11 mouse cellular contexts compared by ENCODE assay signal in genomic region chr6:91754098-91754497, GRCm38 (mm10).
DNase-seq lines count a peak whose midpoint lies in the region; ATAC-seq and TF ChIP-seq lines count a peak whose summit lies in the region.
"Had no signal": no experiment of that assay in that cellular context is flagged by ENCODE, and none has a peak within 500 bp of the region (broad histone marks: within the 10 kb centered on the region; RNA-seq: fewer than 3 reads in every experiment).

No protein-coding gene starts in this region.

- ATAC-seq in heart, embryonic 14.5 days (ENCODE audit: insufficient number of reproducible peaks, insufficient read depth, low FRiP score, low read depth), result no peak
- ATAC-seq in lung, postnatal 0 days, result peak; percentile 39
- no peak for ATAC-seq in kidney, embryonic 14.5 days (ENCODE audit: low FRiP score, low TSS enrichment)
- ATAC-seq in midbrain, postnatal 0 days (ENCODE audit: low FRiP score), result no peak
- ATAC-seq in cerebellum, adult (ENCODE audit: insufficient number of reproducible peaks, low FRiP score, low TSS enrichment), result no peak

- H3K36me3 ChIP-seq in heart, embryonic 14.5 days (ENCODE audit: control insufficient read depth, insufficient read depth, low read length), result peaks cover 90% of the 10 kb centered on the region
- peaks cover 22% of the 10 kb centered on the region for H3K36me3 ChIP-seq in lung, postnatal 0 days (ENCODE audit: insufficient read depth, low read length)
- peaks cover 52% of the 10 kb centered on the region for H3K36me3 ChIP-seq in kidney, embryonic 14.5 days (ENCODE audit: control insufficient read depth, insufficient read depth, low read length)
- peaks cover 64% of the 10 kb centered on the region for H3K36me3 ChIP-seq in midbrain, postnatal 0 days (ENCODE audit: insufficient read depth, low read length)

- H3K4me2 ChIP-seq in heart, embryonic 14.5 days (ENCODE audit: low read length), result no peak overlapping the region
- no peak overlapping the region for H3K4me2 ChIP-seq in lung, postnatal 0 days (replicated peaks; ENCODE audit: low read depth, low read length)
- no peak overlapping the region for H3K4me2 ChIP-seq in kidney, embryonic 14.5 days (replicated peaks; ENCODE audit: low read depth, low read length)
- no peak overlapping the region for H3K4me2 ChIP-seq in midbrain, postnatal 0 days (ENCODE audit: low read depth, low read length, poor library complexity, severe bottlenecking)

- 60% methylated on average over 6 of the region's 6 CpGs for WGBS in heart, embryonic 14.5 days
- 40% methylated on average over 6 of the region's 6 CpGs for WGBS in lung, postnatal 0 days
- 54% methylated on average over 6 of the region's 6 CpGs for WGBS in kidney, embryonic 14.5 days
- WGBS in midbrain, postnatal 0 days, result 27% methylated on average over 6 of the region's 6 CpGs

- TF ChIP-seq EP300 in lung, postnatal 0 days (IDR thresholded peaks at IDR 0.05), result no peak

- H3K4me3 ChIP-seq in heart, embryonic 14.5 days (ENCODE audit: control insufficient read depth in 1 of 2, insufficient read depth in 1 of 2, low read depth in 1 of 2, low read length in 2 of 2), result no peak overlapping the region
- H3K4me3 ChIP-seq in lung, postnatal 0 days (ENCODE audit: low read depth, low read length), result no peak overlapping the region
- no peak overlapping the region for H3K4me3 ChIP-seq in kidney, embryonic 14.5 days (ENCODE audit: low read length)
- no peak overlapping the region for H3K4me3 ChIP-seq in midbrain, postnatal 0 days (ENCODE audit: low read depth, low read length)

- no peak for TF ChIP-seq CTCF in lung, postnatal 0 days (IDR thresholded peaks at IDR 0.05)
- no peak for TF ChIP-seq CTCF in midbrain, postnatal 0 days (IDR thresholded peaks at IDR 0.05)

- DNase-seq in heart, postnatal 25 days (ENCODE audit: low spot score), result no peak
- DNase-seq in lung, postnatal 0 days (ENCODE audit: low spot score), result peak; percentile 39
- DNase-seq in lung, postnatal 14 days, result no peak
- no peak for DNase-seq in midbrain, postnatal 0 days (ENCODE audit: low spot score)
- no peak for DNase-seq in adrenal gland, adult 2 months
- DNase-seq: adrenal gland, postnatal 36 days; gastrocnemius, postnatal 10 days had no signal

- H3K27me3 ChIP-seq in heart, embryonic 14.5 days (ENCODE audit: control insufficient read depth, insufficient read depth, low read length), result no peaks in the 10 kb centered on the region
- no peaks in the 10 kb centered on the region for H3K27me3 ChIP-seq in lung, postnatal 0 days (replicated peaks; ENCODE audit: insufficient read depth, low read length)
- no peaks in the 10 kb centered on the region for H3K27me3 ChIP-seq in kidney, embryonic 14.5 days (ENCODE audit: control insufficient read depth, insufficient read depth, low read length)
- H3K27me3 ChIP-seq in midbrain, postnatal 0 days (ENCODE audit: insufficient read depth, low read length), result no peaks in the 10 kb centered on the region

- H3K9ac ChIP-seq in heart, embryonic 14.5 days (ENCODE audit: low read length), result no peak overlapping the region
- H3K9ac ChIP-seq in lung, postnatal 0 days (replicated peaks; ENCODE audit: low read depth), result no peak overlapping the region
- H3K9ac ChIP-seq in kidney, embryonic 14.5 days (ENCODE audit: low read depth, low read length), result no peak overlapping the region; the same call in 1 of the 2 replicates
- no peak overlapping the region for H3K9ac ChIP-seq in midbrain, postnatal 0 days (replicated peaks; ENCODE audit: low read length, poor library complexity, severe bottlenecking)
- H3K9ac ChIP-seq: liver, embryonic 14.5 days had no signal

- no peaks in the 10 kb centered on the region for H3K9me3 ChIP-seq in heart, embryonic 14.5 days (ENCODE audit: control insufficient read depth, low read length)
- H3K9me3 ChIP-seq in lung, postnatal 0 days (ENCODE audit: low read length), result no peaks in the 10 kb centered on the region
- H3K9me3 ChIP-seq in kidney, embryonic 14.5 days (ENCODE audit: control insufficient read depth, low read length), result no peaks in the 10 kb centered on the region
- no peaks in the 10 kb centered on the region for H3K9me3 ChIP-seq in midbrain, postnatal 0 days (ENCODE audit: low read length)

- intact Hi-C loops in heart, postnatal 25 days (cut with DNase I), result no loop called here

- H3K4me1 ChIP-seq in heart, embryonic 14.5 days (ENCODE audit: control insufficient read depth in 2 of 2, insufficient read depth in 2 of 2, low read length in 2 of 2), result peaks cover 10 to 11% of the 10 kb centered on the region in 2 experiments; a peak in 2 of 4 replicates
- no peaks in the 10 kb centered on the region; the same call in 1 of the 2 replicates for H3K4me1 ChIP-seq in lung, postnatal 0 days (ENCODE audit: insufficient read depth, low read depth, low read length)
- no peaks in the 10 kb centered on the region for H3K4me1 ChIP-seq in kidney, embryonic 14.5 days (ENCODE audit: control insufficient read depth, insufficient read depth, low read length)
- no peaks in the 10 kb centered on the region for H3K4me1 ChIP-seq in midbrain, postnatal 0 days (ENCODE audit: insufficient read depth, low read length)

- H3K27ac ChIP-seq in heart, embryonic 14.5 days (replicated peaks in 1 of 2; ENCODE audit: control insufficient read depth in 1 of 2, insufficient read depth in 1 of 2, low read depth in 2 of 2, low read length in 2 of 2), result peak overlapping the region; percentile 11 to 27; a peak in 1 of 4 replicates
- H3K27ac ChIP-seq in lung, postnatal 0 days (ENCODE audit: low read length), result peak overlapping the region; percentile 38; the same call in 1 of the 2 replicates
- 0 out of 2 replicates have a peak overlapping the region, but pooled peaks have one; percentile 32 for H3K27ac ChIP-seq in kidney, embryonic 14.5 days (ENCODE audit: low read depth, low read length)
- H3K27ac ChIP-seq in midbrain, postnatal 0 days (ENCODE audit: low read depth, low read length), result peak overlapping the region; percentile 47; the same call in 1 of the 2 replicates
- H3K27ac ChIP-seq: liver, embryonic 14.5 days had no signal
